Mouse (Mus musculus): ENCODE results near the gene Pax9. TPM values are rescaled to one million over a fixed set of nuclear protein-coding genes. Genes with fewer than 3 reads are reported as not detected.
A peak's percentile ranks its signal among the peaks of the same experiment; 100 is the strongest.

Gene Pax9
- under 1 TPM; 0.16 to 0.22 TPM for total RNA-seq (2021)

- no peak for DNase-seq (ENCODE audit: low spot score)
- intact Hi-C loops (cut with DNase I): loop anchor here (5.0 kb wide), 1 partner anchor 856 kb away; the partner anchor contains the start of gene Foxa1
Observed at GRCm38 (mm10) chr12:56691427-56692079, at the start of gene Pax9. Gene Pax9, plus strand, starts transcription at chr12:56691767.

GRCm38 (mm10) chr12:56669451-56670122, 22.0 kb upstream of the Pax9 start:
- DNase-seq (ENCODE audit: low spot score): no peak
- intact Hi-C loops (cut with DNase I): no loop called here

GRCm38 (mm10) chr12:56670795-56671194, 20.8 kb upstream of the Pax9 start:
- DNase-seq (ENCODE audit: low spot score): no peak
- intact Hi-C loops (cut with DNase I): no loop called here

- intact Hi-C loops (cut with DNase I): no loop called here
- DNase-seq (ENCODE audit: low spot score): no peak
Observed at GRCm38 (mm10) chr12:56674726-56675125, 16.8 kb upstream of the Pax9 start.

GRCm38 (mm10) chr12:56677620-56678019, 13.9 kb upstream of the Pax9 start:
- intact Hi-C loops (cut with DNase I): no loop called here
- DNase-seq (ENCODE audit: low spot score): no peak

- intact Hi-C loops (cut with DNase I): loop anchor here (5.0 to 10.0 kb wide), 2 partner anchors 306 to 504 kb away; no protein-coding TSS in a partner anchor
- DNase-seq (ENCODE audit: low spot score): no peak
Observed at GRCm38 (mm10) chr12:56681096-56681811, 10.3 kb upstream of the Pax9 start.

GRCm38 (mm10) chr12:56687640-56688481, 3.7 kb upstream of the Pax9 start:
- intact Hi-C loops (cut with DNase I): loop anchor here (10.0 kb wide), 1 partner anchor 497 kb away; no protein-coding TSS in a partner anchor
- DNase-seq (ENCODE audit: low spot score): no peak

GRCm38 (mm10) chr12:56688482-56688840, 3.1 kb upstream of the Pax9 start:
- intact Hi-C loops (cut with DNase I): loop anchor here (10.0 kb wide), 1 partner anchor 496 kb away; no protein-coding TSS in a partner anchor
- DNase-seq (ENCODE audit: low spot score): no peak

GRCm38 (mm10) chr12:56688920-56689319, 2.6 kb upstream of the Pax9 start:
- intact Hi-C loops (cut with DNase I): loop anchor here (10.0 kb wide), 1 partner anchor 496 kb away; no protein-coding TSS in a partner anchor
- no peak for DNase-seq (ENCODE audit: low spot score)

- DNase-seq (ENCODE audit: low spot score): no peak
- intact Hi-C loops (cut with DNase I): loop anchor here (10.0 kb wide), 1 partner anchor 495 kb away; no protein-coding TSS in a partner anchor
Observed at GRCm38 (mm10) chr12:56689331-56689730, 2.2 kb upstream of the Pax9 start.

- no peak for DNase-seq (ENCODE audit: low spot score)
- intact Hi-C loops (cut with DNase I): loop anchor here (5.0 to 10.0 kb wide), 2 partner anchors 495 to 858 kb away; partner anchors contain the start of gene Foxa1
Observed at GRCm38 (mm10) chr12:56689736-56690135, 1.8 kb upstream of the Pax9 start.

GRCm38 (mm10) chr12:56690366-56690765, 1.2 kb upstream of the Pax9 start:
- intact Hi-C loops (cut with DNase I): loop anchor here (5.0 kb wide), 1 partner anchor 857 kb away; the partner anchor contains the start of gene Foxa1
- DNase-seq (ENCODE audit: low spot score): no peak

- no peak for DNase-seq (ENCODE audit: low spot score)
- intact Hi-C loops (cut with DNase I): loop anchor here (5.0 kb wide), 1 partner anchor 856 kb away; the partner anchor contains the start of gene Foxa1
Observed at GRCm38 (mm10) chr12:56691001-56691400, 566 bp upstream of the Pax9 start.

- intact Hi-C loops (cut with DNase I): loop anchor here (5.0 kb wide), 1 partner anchor 855 kb away; the partner anchor contains the start of gene Foxa1
Observed at GRCm38 (mm10) chr12:56692536-56692935, 969 bp downstream of the Pax9 start.

GRCm38 (mm10) chr12:56693411-56694098, 2.0 kb downstream of the Pax9 start:
- DNase-seq (ENCODE audit: low spot score): no peak
- intact Hi-C loops (cut with DNase I): loop anchor here (5.0 kb wide), 1 partner anchor 854 kb away; the partner anchor contains the start of gene Foxa1

More at GRCm38 (mm10) chr12:56692536-56692935, 969 bp downstream of the Pax9 start:
- no peak for DNase-seq (ENCODE audit: low spot score)

GRCm38 (mm10) chr12:56694361-56694760, 2.8 kb downstream of the Pax9 start:
- intact Hi-C loops (cut with DNase I): loop anchor here (5.0 kb wide), 1 partner anchor 853 kb away; the partner anchor contains the start of gene Foxa1
- no peak for DNase-seq (ENCODE audit: low spot score)

- intact Hi-C loops (cut with DNase I): loop anchor here (5.0 kb wide), 1 partner anchor 852 kb away; the partner anchor contains the start of gene Foxa1
- no peak for DNase-seq (ENCODE audit: low spot score)
Observed at GRCm38 (mm10) chr12:56694936-56695335, 3.4 kb downstream of the Pax9 start.

- peak; percentile 33 for DNase-seq (ENCODE audit: low spot score)
- intact Hi-C loops (cut with DNase I): no loop called here
Observed at GRCm38 (mm10) chr12:56695358-56696173, 4.0 kb downstream of the Pax9 start.

Measured in heart, postnatal 25 days (tissue).